Mouse (Mus musculus) cerebellum, postnatal 14 days (tissue): ENCODE measurements around the gene Nxph1.

Experiments used
- DNase-seq, 2 experiments: peaks; one replicate each; pipeline ENCODE4 v3.0.0; 2021; ENCODE audit warnings: mixed read lengths in 2 of 2

Gene Nxph1

DNA sequence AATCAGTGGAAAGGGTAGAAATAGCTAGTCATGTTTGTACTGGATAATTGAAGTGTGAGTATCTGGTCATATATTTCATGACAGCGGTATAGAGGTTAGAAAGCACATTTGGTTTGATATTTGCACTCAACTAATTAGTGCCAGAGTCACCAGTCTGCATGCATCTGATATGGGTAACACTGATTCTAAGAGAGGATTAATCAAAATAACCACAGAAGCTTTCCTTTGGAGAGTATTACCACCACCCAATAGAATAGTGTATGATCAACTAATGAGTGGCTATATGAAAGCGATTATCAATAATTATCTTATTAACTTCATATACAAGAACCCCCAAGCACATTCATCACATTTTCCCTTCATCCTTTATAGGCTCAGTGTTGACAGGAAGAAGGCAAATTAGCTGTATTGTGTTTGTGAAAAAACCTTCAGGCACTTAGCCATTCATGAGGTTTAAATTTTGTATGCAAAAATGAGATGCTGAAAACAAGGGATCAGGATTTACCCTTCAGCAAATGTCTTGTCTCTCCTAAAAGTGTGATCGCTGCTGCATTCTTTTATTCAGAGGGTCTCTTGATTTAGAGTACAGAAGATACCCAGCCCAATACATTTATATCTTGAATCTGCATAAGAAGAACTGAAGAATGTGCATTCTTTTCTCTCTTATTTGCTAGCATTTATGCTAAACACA is 185.5 kb downstream of the Nxph1 start:
- DNase-seq: no peak

DNA sequence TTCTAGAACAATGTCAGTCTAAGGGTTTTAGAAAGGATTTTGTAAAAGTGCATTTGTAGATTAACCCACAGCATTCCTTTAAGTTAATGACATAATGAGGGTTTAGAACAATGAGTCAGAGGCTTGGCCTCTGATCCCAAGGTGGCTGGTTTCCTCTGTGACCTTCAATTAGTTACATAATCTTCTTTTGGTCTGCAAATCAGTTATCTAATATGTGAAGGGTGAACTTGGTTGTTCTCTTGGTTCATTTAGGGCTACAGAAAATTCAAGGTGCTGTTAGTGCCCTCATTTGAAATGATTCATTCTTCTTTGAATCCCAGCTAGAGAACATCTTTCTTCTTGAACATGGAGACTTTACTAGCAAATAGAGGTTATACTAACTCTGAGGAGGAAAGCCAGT is 199.7 kb downstream of the Nxph1 start:
- no peak for DNase-seq

GRCm38 (mm10) chr6:9149791-9150190 is 201.6 kb downstream of the Nxph1 start:
- peak; percentile 67 to 74 for DNase-seq

DNA sequence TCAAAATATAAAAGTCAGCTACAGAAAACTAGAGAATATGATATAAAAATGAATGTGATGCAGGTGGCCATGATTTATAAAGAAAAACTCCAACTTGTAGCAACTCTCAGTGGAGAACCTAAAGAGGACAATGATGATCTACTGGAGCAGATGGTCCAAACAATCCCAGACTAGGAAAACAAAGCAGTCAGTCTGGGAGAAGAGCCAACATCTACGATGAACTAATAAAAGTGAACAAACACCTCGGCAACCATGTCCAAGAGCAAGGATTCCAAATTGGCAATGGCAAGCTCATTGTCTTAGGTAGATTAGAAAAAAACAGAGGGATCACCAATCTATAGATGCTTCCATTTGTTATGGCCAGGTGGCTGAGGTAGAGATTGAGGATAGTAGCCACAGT is 211.0 kb downstream of the Nxph1 start:
- DNase-seq: peak in 1 of 2 experiments; percentile 15

DNA sequence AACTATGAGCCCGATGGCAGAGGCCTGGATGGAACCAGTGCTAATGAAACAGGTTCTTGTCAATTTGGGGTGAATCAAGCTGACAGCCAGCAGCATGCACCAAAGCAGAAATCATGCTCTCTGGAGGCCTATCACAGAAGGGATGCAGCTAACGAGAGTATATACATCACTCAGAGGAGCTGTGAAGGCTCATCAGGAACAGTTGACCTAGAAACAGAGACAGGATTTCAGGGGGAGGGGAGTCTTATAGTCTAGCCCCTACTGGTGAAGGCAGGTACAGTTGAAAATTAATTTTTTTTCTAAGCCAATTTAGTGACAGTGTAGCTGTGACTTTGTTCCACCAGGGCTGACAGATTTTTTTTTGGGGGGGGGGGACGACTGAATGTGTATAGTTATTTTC is 234.2 kb downstream of the Nxph1 start:
- no peak for DNase-seq

GRCm38 (mm10) chr6:9210730-9211129 is 262.5 kb downstream of the Nxph1 start:
- no peak for DNase-seq

- peak; percentile 3 to 4 for DNase-seq
These were observed 272.7 kb downstream of the Nxph1 start for GRCm38 (mm10) chr6:9220724-9221453.

GRCm38 (mm10) chr6:9234802-9235201 is 286.6 kb downstream of the Nxph1 start:
- DNase-seq: peak; percentile 72 to 75

DNA sequence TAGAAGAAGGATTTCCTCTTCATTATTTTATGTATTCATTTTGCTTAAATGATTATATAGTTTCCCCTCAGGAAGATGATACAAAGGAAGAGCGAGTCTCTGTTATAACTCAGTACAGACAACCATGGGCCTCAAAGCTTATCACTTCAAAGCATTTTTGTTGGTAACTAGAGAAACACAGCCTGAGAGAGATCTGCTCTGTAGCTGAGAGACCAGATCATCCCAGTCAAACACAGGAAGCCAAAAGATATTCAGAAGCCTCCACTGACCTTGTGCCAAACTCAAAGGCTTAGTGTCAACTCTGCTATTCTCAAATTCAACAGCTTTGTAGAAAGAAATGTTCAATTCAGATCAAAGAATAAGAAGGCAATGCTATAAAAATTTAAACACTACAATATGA is 319.8 kb downstream of the Nxph1 start:
- DNase-seq: no peak
